Mouse (Mus musculus): Measurements from ENCODE around the gene Ppfia4.

Gene Ppfia4

DNA sequence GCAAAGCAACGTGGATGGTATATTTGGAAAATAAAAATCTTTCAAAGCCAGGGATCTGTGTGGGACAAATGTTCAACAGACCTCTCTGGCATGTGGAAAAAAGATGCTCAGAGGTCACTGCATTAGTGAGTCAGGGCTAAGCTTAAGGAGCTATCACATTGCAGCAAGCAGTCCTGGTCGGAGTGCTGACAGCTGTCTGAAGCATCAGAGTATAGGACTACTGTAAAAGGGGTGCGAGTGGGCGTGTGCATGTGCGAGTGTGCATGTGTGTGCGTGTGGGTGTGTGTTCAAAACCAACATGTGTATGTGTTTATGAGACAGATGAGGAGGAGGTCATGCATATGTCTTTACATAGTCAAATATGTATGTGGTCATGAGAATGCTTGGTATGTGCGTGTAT, 6.4 kb upstream of the Ppfia4 start:
- no peak for DNase-seq (ENCODE audit: low spot score)

DNA sequence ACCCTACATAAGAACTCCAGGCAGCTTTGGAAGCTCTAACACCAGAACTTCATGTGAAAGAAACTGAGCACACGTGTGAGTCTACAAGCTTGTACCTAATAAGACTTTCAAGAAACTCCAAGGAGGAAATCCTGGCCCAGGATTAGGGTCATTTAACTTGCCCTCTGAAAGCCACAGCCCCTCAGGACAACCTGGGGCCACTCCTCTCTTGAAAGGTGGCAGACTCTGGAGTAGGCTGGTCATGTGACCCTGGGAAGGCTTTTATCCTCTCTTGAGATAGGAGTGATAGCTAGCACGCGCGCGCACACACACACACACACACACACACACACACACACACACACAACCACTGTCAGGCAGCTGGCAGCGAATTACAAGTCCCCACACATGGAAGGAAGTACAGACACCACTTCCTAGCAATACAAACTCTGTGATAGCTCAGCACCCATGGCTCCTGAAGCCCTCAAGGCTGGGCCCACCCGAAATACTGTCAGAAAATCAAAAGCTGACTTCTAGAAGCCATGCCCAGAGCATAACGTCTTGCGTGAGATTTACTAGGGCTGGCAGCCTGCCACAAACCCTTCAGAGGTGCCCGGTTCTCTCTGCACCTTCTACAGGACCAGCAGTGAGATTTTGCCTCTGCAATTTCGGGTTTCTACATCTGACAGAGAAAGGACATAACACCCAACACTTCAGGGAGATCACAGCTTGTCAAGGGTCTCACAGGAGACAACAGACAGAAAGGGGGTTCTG, 4.4 kb upstream of the Ppfia4 start:
- DNase-seq (ENCODE audit: low spot score): no peak

GRCm38 (mm10) chr1:134335924-134336810, 3.4 kb upstream of the Ppfia4 start:
- DNase-seq (ENCODE audit: low spot score): no peak

GRCm38 (mm10) chr1:134335211-134335923, 2.6 kb upstream of the Ppfia4 start:
- no peak for DNase-seq (ENCODE audit: low spot score)

DNA sequence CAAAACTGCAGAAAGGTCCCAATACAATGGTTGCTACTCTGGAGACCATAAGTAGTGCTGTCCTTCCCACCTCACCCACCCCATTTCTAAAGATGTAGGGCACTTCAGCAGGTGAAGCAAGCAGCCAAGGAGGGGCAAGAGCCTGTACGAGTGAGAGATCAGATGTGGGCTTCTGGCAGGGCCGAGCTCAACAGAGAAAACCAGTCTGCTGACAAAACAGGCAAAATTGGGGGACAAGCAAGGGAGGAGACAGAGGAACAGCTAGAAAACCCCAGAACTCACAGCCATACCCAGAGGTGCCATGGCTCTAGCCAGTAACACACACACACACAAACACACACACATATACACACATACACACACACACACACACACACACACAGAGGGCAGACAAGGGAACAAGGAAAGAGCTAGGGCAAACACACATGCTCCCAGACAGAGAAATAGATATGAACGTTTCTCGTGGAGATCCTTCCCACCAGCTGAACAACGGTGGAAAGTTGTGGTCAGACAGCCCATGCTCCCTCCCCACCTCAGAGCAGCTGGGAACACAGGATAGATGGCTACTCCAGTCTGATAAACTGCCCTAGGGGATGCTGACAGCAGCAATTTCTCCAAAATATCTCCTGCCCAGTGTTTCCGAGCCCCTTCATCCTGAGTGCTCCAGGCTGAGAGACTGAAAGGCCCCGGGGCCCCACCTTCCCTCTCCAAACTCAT, 1.5 kb upstream of the Ppfia4 start:
- DNase-seq (ENCODE audit: low spot score): no peak

GRCm38 (mm10) chr1:134333371-134334110, 813 bp upstream of the Ppfia4 start:
- no peak for DNase-seq (ENCODE audit: low spot score)

DNA sequence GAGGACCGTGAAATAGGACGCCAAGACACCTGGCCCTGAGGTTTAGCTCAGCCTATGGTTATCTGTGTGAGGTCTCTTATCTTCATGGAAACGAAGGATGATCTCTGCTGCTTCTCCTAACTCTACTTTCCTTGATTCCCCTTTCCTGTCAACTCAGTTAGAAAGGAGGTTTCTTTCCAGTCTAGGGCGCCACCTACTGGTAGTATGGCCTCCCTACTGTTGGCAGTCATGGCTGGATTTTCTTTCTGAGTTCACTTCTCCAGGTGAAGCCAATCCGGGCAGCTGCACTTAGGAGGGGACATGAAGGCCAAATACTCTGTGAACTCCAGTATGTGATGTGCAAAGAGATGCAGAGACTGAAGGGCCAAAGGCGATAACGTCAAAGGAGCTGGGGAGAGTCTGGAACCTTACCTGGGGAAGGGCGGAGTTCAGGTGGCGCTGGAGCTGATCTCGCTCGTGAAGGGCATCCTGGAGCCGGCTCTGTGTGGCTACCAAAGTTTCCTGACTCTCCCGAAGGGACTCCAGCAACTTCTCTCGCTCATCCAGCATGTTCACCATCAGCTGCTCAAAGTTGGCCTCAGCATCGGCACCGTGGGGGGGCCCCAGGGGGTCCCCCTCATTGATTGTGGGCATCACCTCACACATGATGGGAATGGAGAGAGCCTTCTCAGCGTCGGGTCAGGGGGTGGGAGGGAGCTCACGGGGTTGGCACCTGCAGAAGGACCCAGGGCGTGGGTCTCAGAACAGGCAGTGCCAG, 671 bp downstream of the Ppfia4 start:
- peak; percentile 87 for DNase-seq (ENCODE audit: low spot score)

DNA sequence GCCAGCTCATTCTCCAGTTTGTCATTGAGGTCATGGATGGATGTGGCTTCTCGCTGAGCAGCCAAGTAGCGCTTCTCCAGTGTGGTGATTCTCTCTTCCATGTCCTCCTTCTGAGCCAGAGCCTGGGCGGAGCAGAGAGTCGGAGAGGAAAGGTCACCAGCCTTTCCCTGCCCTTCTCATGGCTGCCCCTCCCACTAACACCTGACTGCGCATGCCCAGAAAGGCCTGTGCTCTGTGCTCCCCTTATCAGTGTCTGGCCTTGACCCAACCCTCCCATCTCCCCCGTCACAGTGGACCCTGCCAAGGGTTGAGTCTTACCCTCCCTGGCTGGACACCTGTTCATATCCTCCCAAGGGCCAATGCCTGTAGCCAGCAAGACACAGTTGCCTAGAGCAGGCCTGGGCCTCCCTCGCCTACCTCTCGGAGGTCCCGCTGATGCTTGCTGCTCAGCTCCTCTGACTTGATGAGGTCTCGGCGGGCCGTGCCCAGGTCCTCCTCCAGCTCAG, 5.8 kb downstream of the Ppfia4 start:
- no peak for DNase-seq (ENCODE audit: low spot score)

GRCm38 (mm10) chr1:134322591-134322990, 10.1 kb downstream of the Ppfia4 start:
- no peak for DNase-seq (ENCODE audit: low spot score)

GRCm38 (mm10) chr1:134320691-134321301, 11.9 kb downstream of the Ppfia4 start:
- DNase-seq (ENCODE audit: low spot score): no peak

- DNase-seq (ENCODE audit: low spot score): no peak
These were observed 14.5 kb downstream of the Ppfia4 start for GRCm38 (mm10) chr1:134318261-134318660.

DNA sequence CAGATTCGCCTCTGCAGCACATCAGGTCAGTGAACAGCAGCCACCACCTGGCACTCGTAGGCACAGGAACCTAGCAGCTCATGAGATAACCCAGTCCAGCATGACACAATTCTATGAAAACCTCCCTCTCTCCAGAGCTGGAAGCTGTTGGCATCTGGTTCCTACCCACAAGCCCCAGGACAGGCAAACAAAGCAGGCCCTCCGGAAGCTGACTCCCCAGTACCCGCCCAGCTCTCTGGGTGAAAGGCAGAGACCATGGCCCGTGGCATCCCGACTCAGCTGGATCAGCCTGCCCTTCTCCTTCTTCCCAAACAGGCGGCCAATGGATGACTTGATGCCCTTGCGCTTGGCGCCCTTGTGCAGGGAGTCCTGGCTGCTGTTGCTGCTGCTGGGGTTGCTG, 16.4 kb downstream of the Ppfia4 start:
- DNase-seq (ENCODE audit: low spot score): no peak

DNA sequence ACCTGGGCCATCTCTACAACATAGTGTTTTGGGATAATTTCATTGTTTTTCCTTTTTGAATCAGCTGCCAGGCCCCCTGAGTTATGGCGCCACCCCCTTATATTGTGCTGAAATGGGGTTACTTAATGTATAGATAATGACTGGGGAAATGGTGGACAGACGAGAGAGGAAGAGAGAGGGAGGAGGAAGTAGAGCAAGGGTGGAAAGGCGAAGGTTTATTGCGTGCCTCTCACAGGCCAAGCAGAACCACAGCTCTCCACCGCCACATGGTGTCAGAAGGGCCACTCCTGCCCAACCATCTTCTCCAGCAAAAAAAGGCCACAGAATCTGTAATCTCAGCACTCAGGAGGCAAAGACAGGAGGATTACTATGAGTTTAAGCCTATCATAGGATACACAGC, 17.5 kb downstream of the Ppfia4 start:
- no peak for DNase-seq (ENCODE audit: low spot score)

GRCm38 (mm10) chr1:134311760-134312159, 21.0 kb downstream of the Ppfia4 start:
- no peak for DNase-seq (ENCODE audit: low spot score)

DNA sequence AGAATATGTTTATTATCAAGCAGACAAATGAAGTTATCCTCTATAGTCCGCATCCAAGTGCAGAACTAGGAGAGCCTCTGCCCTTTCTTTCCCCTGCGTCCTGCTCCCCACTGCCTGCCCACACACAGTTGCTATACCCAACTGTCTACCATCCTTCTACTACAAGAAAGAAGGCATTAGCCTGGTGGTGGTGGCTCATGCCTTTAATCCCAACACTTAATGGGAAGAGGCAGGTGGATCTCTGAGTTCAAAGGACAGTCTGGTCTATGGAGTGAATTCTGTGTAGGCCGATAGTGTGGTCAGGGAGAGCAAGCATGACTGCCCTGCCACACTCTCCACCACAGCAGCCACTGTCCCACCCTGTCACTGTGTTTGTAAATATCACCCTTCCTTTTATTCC, 22.0 kb downstream of the Ppfia4 start:
- DNase-seq (ENCODE audit: low spot score): no peak

GRCm38 (mm10) chr1:134310291-134310690, 22.4 kb downstream of the Ppfia4 start:
- no peak for DNase-seq (ENCODE audit: low spot score)

GRCm38 (mm10) chr1:134307409-134307808, 25.3 kb downstream of the Ppfia4 start:
- no peak for DNase-seq (ENCODE audit: low spot score)

- no peak for DNase-seq (ENCODE audit: low spot score)
These were observed 27.8 kb downstream of the Ppfia4 start for GRCm38 (mm10) chr1:134304940-134305339.

DNA sequence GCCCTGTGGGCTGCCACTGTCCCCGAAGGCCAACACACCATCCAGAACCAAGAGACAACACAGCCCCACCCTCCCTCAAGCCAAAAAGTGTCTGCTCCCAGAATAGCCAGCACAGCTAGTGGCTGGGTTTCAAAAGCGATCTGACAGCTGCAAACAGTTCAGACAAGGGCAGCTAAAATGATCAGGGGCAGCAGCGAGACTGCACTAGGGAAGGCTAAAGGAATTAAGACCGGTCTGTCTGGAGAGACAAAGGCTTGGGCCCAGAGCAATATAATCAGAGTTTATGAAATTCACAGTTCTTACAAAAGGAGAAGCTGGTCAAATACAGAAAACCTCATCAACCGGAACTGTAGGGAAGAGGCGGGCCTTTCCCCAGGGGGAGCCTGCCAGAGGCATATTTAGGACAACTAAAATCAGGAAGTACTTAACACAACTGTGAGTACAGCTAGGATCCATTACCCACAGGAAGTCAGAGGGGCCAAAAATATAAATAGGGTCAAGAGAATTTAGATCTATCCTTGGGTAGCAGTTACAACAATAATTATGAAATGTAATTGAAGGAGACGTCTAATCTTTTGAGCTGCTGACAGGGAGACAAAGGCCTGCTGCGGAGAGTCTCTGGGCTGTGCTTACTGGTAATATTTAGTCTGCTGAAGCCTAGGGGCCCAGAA, 30.0 kb downstream of the Ppfia4 start:
- DNase-seq (ENCODE audit: low spot score): peak; percentile 25
